Mouse (Mus musculus) cortical plate, adult 2 months (tissue): Measurements from ENCODE around the gene Pacsin3.

ENCODE experiments used
- CTCF ChIP-seq: fragments of 200-500 bp; IDR thresholded peaks from 2 replicates; pipeline ENCODE4 v1.5.1; 2011; ENCODE audit warnings: mild to moderate bottlenecking, control low read depth, low read length; ENCODE audit not compliant: insufficient read depth; ENCODE audit errors: extremely low read depth
- POLR2A ChIP-seq: fragments of 200-500 bp; IDR thresholded peaks from 2 replicates; pipeline ENCODE4 v1.6.1; 2011; ENCODE audit warnings: mild to moderate bottlenecking, low read length, control low read depth; ENCODE audit not compliant: insufficient read depth; ENCODE audit errors: extremely low read depth

DNA sequence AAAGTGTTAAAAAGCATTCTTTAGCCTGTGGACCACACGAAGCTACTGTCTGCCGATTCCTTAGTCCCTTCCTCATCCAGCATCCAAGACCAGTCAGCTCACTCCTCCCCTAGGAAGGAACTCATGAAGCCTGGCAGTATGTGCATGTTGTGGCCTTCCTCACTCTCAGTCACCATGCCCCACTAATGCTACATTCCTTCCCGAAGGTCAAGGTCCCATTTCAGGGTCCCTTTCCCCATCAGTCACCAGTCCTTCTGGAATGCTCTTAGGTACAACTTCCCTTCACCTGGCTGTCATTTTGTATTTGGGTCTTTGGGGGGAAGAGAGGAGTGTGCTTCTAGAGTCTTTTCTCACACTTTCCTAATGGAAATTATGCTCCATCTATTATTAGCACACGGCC is 3.8 kb upstream of the Pacsin3 start:
- TF ChIP-seq CTCF: no peak
- no peak for TF ChIP-seq POLR2A
